Mouse (Mus musculus) forebrain, embryonic 14.5 days (tissue): Measurements from ENCODE around the gene Serpinc1. TPM values are rescaled to one million over a fixed set of nuclear protein-coding genes. Genes with fewer than 3 reads are reported as not detected.
"Not testable (repeated sequence)": the region's sequence is repeated elsewhere in the genome, so short reads cannot be mapped to it uniquely, and the experiment has no call there.

Experiments
- ATAC-seq: fragments of 200-750 bp; cut with Nextera tagmentation; 2 replicates; pipeline ENCODE4 v1.8.0; 2017; ENCODE audit warnings: mild to moderate bottlenecking, moderate library complexity
- DNase-seq: peaks from one replicate; pipeline ENCODE4 v3.0.0-alpha.2; 2015; ENCODE audit warnings: low spot score
- H3K27ac ChIP-seq: fragments of 300-500 bp; sonication (generic); 2 replicates; pipeline ENCODE4 v1.5.1; 2014; ENCODE audit warnings: low read depth, mild to moderate bottlenecking, control low read depth, low read length, moderate library complexity
- H3K27me3 ChIP-seq: fragments of 300-500 bp; sonication (generic); replicated peaks from 2 replicates; pipeline ENCODE4 v1.6.1; 2014; ENCODE audit warnings: low read length, control low read depth, mixed read lengths; ENCODE audit not compliant: control insufficient read depth, insufficient read depth
- H3K36me3 ChIP-seq: fragments of 300-500 bp; sonication (generic); 2 replicates; pipeline ENCODE4 v1.6.1; 2014; ENCODE audit warnings: low read length, control low read depth; ENCODE audit not compliant: control insufficient read depth, insufficient read depth
- H3K4me1 ChIP-seq: fragments of 300-500 bp; sonication (generic); 2 replicates; pipeline ENCODE4 v1.6.1; 2014; ENCODE audit warnings: antibody characterized with exemption, low read length, control low read depth; ENCODE audit not compliant: control insufficient read depth, insufficient read depth
- H3K4me2 ChIP-seq: fragments of 300-500 bp; sonication (generic); 2 replicates; pipeline ENCODE4 v1.6.1; 2014; ENCODE audit warnings: mild to moderate bottlenecking, control low read depth, low read length
- H3K4me3 ChIP-seq: fragments of 300-500 bp; sonication (generic); 2 replicates; pipeline ENCODE4 v1.5.1; 2014; ENCODE audit warnings: low read depth, low read length, control low read depth
- H3K9ac ChIP-seq: fragments of 300-500 bp; sonication (generic); 2 replicates; pipeline ENCODE4 v1.6.1; 2014; ENCODE audit warnings: mild to moderate bottlenecking, low read length, control low read depth, moderate library complexity
- H3K9me3 ChIP-seq: fragments of 300-500 bp; sonication (generic); replicated peaks from 2 replicates; pipeline ENCODE4 v1.6.1; 2016; ENCODE audit warnings: low read length, control low read depth, mixed read lengths; ENCODE audit not compliant: control insufficient read depth
- WGBS: fragments of 180-500 bp; shearing (Covaris S2); extraction: QIAGEN DNeasy Blood & Tissue Kit; methylation state at CpG from one replicate; pipeline ENCODE4 v1.1.7; 2014; 5-methylcytosine and 5-hydroxymethylcytosine counted together
- polyA plus RNA-seq: library from polyadenylated mRNA; unstranded; fragments of >200 nt; fragmentation: Nextera tagmentation; extraction: Ambion mirVana; gene quantifications from 2 replicates; pipeline ENCODE4 v1.2.1, GENCODE M21; 2014

Gene Serpinc1
- polyA plus RNA-seq, 1 experiment from 2014 or later: 1.1 TPM

DNA sequence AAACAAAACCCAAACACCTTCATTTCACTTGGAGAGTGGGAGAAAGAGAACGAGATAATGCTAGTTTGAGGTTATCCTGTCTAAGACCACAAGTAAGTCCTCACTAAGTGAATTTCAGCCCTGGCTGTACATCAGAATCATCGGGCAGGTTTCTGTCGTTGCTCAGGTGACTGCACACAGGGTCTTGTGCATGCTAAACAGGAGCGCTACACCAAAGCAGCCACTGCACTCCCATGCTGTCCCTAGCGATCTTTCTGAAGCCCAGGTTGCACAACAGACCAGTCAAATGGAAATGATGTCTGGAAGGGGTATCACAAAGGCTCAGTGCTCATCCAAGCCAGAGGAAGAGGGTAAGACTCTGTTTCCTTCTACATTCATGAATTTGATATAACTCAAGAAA is 28.1 kb downstream of the Serpinc1 start:
- Histone ChIP-seq H3K27ac (no peak overlapping the region), H3K36me3 (peaks cover 16% of the 10 kb centered on the region), H3K4me1 (no peaks in the 10 kb centered on the region), H3K9ac (no peak overlapping the region), H3K9me3 (no peaks in the 10 kb centered on the region), H3K4me2 (no peak overlapping the region), H3K4me3 (no peak overlapping the region), H3K27me3 (no peaks in the 10 kb centered on the region)
- ATAC-seq (no peak), DNase-seq (no peak)
- WGBS: 79% methylated on average over 5 of the region's 5 CpGs

DNA sequence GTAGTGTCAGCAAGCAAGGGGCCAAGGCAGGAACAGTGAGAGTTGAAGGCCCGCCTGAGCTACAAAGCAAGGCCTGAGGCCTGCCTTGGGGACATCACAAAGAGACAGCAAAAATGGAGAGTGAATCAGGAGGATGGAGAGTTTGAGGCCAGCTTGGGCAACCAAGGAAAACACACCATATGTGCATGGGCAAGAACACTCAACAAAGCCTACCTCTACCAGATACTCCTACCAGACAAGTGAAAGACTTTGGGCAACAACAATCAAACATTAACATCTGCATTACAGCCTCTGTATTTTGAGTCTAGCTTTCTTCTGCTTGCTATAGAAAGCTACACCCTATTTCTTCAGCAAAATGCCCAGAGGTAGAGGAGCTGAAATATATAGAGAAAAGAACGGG is 29.7 kb downstream of the Serpinc1 start:
- no peak overlapping the region for H3K27ac ChIP-seq
- DNase-seq: no peak
- H3K36me3 ChIP-seq: peaks cover 24% of the 10 kb centered on the region
- WGBS: 94% methylated on average over 2 of the region's 2 CpGs
- no peak overlapping the region for H3K9ac ChIP-seq
- no peaks in the 10 kb centered on the region for H3K4me1 ChIP-seq
- H3K27me3 ChIP-seq: no peaks in the 10 kb centered on the region
- H3K4me2 ChIP-seq: no peak overlapping the region
- ATAC-seq: no peak
- no peaks in the 10 kb centered on the region for H3K9me3 ChIP-seq
- no peak overlapping the region for H3K4me3 ChIP-seq

GRCm38 (mm10) chr1:161010436-161010835 is 32.1 kb downstream of the Serpinc1 start:
- WGBS: 93% methylated on average over 4 of the region's 4 CpGs
- H3K4me3 ChIP-seq: no peak overlapping the region
- H3K36me3 ChIP-seq: peaks cover 29% of the 10 kb centered on the region

DNA sequence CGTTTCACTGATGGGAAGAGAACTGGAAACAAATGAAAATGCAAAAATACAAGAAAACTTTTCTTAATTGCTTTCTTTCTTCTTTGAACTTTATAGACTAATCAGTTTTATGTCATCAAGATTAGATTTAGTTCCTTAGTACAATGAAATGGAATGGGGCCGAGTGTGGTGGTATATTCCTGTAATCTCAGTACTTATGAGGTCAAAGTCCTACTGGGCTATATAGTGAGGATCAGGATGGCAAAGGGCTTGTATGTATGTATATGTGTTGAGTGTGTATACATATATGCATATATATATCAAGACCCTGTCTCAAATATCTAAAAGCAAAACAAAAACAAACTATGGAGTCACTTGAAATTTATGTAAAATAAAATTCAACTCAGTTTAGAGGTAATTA is 38.0 kb downstream of the Serpinc1 start:
- Histone ChIP-seq H3K36me3 (peaks cover 51% of the 10 kb centered on the region), H3K9me3 (no peaks in the 10 kb centered on the region), H3K27me3 (no peaks in the 10 kb centered on the region), H3K27ac (no peak overlapping the region), H3K9ac (no peak overlapping the region), H3K4me3 (no peak overlapping the region), H3K4me2 (no peak overlapping the region), H3K4me1 (no peaks in the 10 kb centered on the region)
- no peak for DNase-seq
- 87% methylated on average over 2 of the region's 2 CpGs for WGBS
- no peak for ATAC-seq

More at GRCm38 (mm10) chr1:161010436-161010835, 32.1 kb downstream of the Serpinc1 start:
- Histone ChIP-seq H3K4me1 (no peaks in the 10 kb centered on the region), H3K9ac (no peak overlapping the region), H3K27me3 (no peaks in the 10 kb centered on the region), H3K4me2 (no peak overlapping the region), H3K9me3 (no peaks in the 10 kb centered on the region), H3K27ac (no peak overlapping the region)
- no peak for ATAC-seq
- DNase-seq: no peak

- Histone ChIP-seq H3K9me3 (no peaks in the 10 kb centered on the region), H3K27ac (no peak overlapping the region), H3K27me3 (no peaks in the 10 kb centered on the region), H3K4me2 (no peak overlapping the region), H3K4me3 (no peak overlapping the region), H3K36me3 (peaks cover 41% of the 10 kb centered on the region), H3K4me1 (no peaks in the 10 kb centered on the region), H3K9ac (no peak overlapping the region)
- WGBS: 94% methylated on average over 14 of the region's 14 CpGs
- DNase-seq (no peak), ATAC-seq (no peak)
These were observed 41.7 kb downstream of the Serpinc1 start for GRCm38 (mm10) chr1:161020051-161020450.

DNA sequence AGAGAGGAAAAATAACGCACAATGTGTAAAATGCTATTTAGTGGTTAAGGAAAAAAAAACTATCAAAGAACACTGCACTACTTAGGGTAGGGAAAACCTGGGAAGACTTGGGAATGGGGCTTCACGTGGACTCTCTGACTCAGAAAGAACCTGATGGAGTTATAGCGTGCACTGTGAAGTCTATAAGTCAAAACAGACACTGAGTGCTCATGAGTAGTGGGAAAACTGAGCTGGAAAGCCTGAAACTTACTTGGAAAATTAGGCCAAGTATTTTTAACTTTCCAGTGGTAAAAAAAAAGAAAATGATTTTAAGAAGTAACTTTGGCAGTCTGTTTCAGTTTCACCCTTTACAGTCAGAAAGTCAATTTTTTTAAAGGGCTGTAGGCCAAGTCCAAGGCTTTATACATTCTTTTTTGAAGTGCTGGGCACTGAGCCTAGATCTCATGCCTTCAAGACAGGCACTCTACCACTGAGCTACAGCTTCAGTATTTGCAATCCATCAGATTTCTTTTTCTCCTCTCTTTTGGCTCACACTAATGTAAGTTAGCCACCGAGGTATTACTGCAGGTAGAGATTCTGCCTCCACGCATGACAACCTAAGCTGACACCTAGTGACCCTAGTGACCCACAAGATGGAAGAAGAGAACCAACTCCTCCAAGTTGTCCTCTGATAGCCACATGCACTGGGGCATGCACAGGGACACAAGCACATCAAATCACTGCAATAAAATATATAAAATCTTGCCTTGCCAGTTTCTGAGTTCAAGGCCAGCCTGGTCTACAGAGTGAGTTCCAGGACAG is 47.2 kb downstream of the Serpinc1 start:
- no peak for DNase-seq

GRCm38 (mm10) chr1:161027196-161027595 is 48.8 kb downstream of the Serpinc1 start:
- Histone ChIP-seq H3K9ac (no peak overlapping the region), H3K36me3 (peaks cover 41% of the 10 kb centered on the region), H3K4me1 (no peaks in the 10 kb centered on the region), H3K27ac (no peak overlapping the region), H3K4me3 (no peak overlapping the region), H3K27me3 (no peaks in the 10 kb centered on the region), H3K9me3 (no peaks in the 10 kb centered on the region), H3K4me2 (no peak overlapping the region)
- DNase-seq: no peak
- no peak for ATAC-seq
- 97% methylated on average over 2 of the region's 2 CpGs for WGBS

More for the DNA sequence above, 47.2 kb downstream of the Serpinc1 start:
- H3K9ac ChIP-seq: no peak overlapping the region
- no peak for ATAC-seq
- H3K4me1 ChIP-seq: no peaks in the 10 kb centered on the region
- H3K27me3 ChIP-seq: no peaks in the 10 kb centered on the region
- H3K4me2 ChIP-seq: no peak overlapping the region
- no peaks in the 10 kb centered on the region for H3K9me3 ChIP-seq
- 93% methylated on average over 5 of the region's 5 CpGs for WGBS
- no peak overlapping the region for H3K4me3 ChIP-seq
- H3K36me3 ChIP-seq: peaks cover 34% of the 10 kb centered on the region
- no peak overlapping the region for H3K27ac ChIP-seq

DNA sequence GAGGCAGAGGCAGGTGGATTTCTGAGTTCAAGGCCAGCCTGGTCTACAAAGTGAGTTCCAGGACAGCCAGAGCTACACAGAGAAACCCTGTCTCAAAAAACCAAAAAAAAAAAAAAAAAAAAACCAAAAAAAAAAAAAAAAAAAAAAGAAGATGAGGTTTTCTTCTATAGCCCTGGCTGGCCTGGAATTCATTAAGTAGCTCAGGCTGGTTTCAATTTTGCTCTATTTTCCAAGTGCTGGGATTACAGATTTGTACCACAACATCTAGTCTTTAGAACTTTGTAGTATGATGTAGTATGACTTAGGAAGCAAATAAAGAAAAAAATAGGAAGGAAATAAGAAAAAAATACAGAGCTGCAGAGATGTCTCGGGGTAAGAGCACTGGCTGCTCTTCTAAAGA is 50.0 kb downstream of the Serpinc1 start:
- not testable (repeated sequence) for H3K27ac ChIP-seq, H3K27me3 ChIP-seq, ATAC-seq, H3K9me3 ChIP-seq, H3K4me2 ChIP-seq, H3K4me1 ChIP-seq, DNase-seq, H3K4me3 ChIP-seq, H3K9ac ChIP-seq
- 85% methylated on average over 1 of the region's 1 CpGs for WGBS
- peaks cover 45% of the 10 kb centered on the region for H3K36me3 ChIP-seq

- H3K36me3 ChIP-seq: peaks cover 41% of the 10 kb centered on the region
- peaks cover 8% of the 10 kb centered on the region for H3K4me1 ChIP-seq
- no peak overlapping the region for H3K9ac ChIP-seq
- 97% methylated on average over 3 of the region's 3 CpGs for WGBS
- ATAC-seq (no peak), DNase-seq (no peak)
- no peaks in the 10 kb centered on the region for H3K9me3 ChIP-seq
- no peak overlapping the region for H3K4me2 ChIP-seq
- no peak overlapping the region for H3K27ac ChIP-seq
- H3K4me3 ChIP-seq: no peak overlapping the region
- no peaks in the 10 kb centered on the region for H3K27me3 ChIP-seq
These were observed 51.7 kb downstream of the Serpinc1 start for GRCm38 (mm10) chr1:161030058-161030457.
